Mouse (Mus musculus) forebrain, embryonic 13.5 days (tissue): Measurements from ENCODE around the gene Dtnbp1. TPM values are rescaled to one million over a fixed set of nuclear protein-coding genes. Genes with fewer than 3 reads are reported as not detected.

Experiments used
- ATAC-seq: fragments of 200-750 bp; cut with Nextera tagmentation; 2 replicates; pipeline ENCODE4 v1.8.0; 2017
- H3K27ac ChIP-seq: fragments of 300-500 bp; sonication (generic); 2 replicates; pipeline ENCODE4 v1.5.1; 2015; ENCODE audit warnings: inconsistent platforms, mild to moderate bottlenecking, moderate library complexity
- H3K27me3 ChIP-seq: fragments of 300-500 bp; sonication (generic); 2 replicates; pipeline ENCODE4 v1.6.1; 2015; ENCODE audit warnings: mild to moderate bottlenecking, inconsistent platforms
- H3K36me3 ChIP-seq: fragments of 300-500 bp; sonication (generic); 2 replicates; pipeline ENCODE4 v1.6.1; 2015; ENCODE audit warnings: mild to moderate bottlenecking, inconsistent platforms; ENCODE audit not compliant: poor library complexity, severe bottlenecking
- H3K4me1 ChIP-seq: fragments of 300-500 bp; sonication (generic); 2 replicates; pipeline ENCODE4 v1.6.1; 2015; ENCODE audit warnings: inconsistent platforms
- H3K4me2 ChIP-seq: fragments of 300-500 bp; sonication (generic); 2 replicates; pipeline ENCODE4 v1.6.1; 2015; ENCODE audit warnings: inconsistent platforms, mild to moderate bottlenecking, moderate library complexity
- H3K4me3 ChIP-seq: fragments of 300-500 bp; sonication (generic); 2 replicates; pipeline ENCODE4 v1.5.1; 2015; ENCODE audit warnings: mild to moderate bottlenecking, inconsistent platforms
- H3K9ac ChIP-seq: fragments of 300-500 bp; sonication (generic); 2 replicates; pipeline ENCODE4 v1.6.1; 2015; ENCODE audit warnings: mild to moderate bottlenecking, inconsistent platforms
- H3K9me3 ChIP-seq: fragments of 300-500 bp; sonication (generic); replicated peaks from 2 replicates; pipeline ENCODE4 v1.6.1; 2016; ENCODE audit warnings: inconsistent platforms
- WGBS: fragments of 180-500 bp; shearing (Covaris S2); methylation state at CpG from one replicate; pipeline ENCODE4 v1.1.7; 2015; 5-methylcytosine and 5-hydroxymethylcytosine counted together
- polyA plus RNA-seq: library from polyadenylated mRNA; unstranded; fragments of >200 nt; fragmentation: Nextera tagmentation; extraction: Ambion mirVana; gene quantifications from 2 replicates; pipeline ENCODE4 v1.2.1, GENCODE M21; 2015

Gene Dtnbp1
- polyA plus RNA-seq, 1 experiment from 2014 or later = 95.4 TPM

DNA sequence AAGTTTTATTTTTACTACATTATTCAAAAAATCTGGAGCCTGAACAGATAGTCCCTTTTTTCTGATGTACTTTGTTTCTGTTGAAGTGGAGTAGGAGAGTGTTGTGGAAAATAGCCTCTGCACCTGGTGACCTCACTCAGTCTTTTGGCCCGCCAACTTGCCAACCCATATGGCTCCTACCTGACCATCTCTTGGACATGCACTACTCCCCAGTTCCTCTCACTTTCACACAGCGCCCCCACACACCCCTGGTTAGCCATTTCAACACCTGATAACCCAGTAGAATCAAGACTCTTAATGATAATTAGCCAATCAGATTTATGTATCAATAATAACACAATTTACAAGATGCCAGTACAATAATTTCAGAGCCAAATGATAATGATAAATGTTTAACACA lies 115.7 kb downstream of the Dtnbp1 start:
- Histone ChIP-seq H3K9me3 (no peaks in the 10 kb centered on the region), H3K27ac (no peak overlapping the region), H3K4me2 (no peak overlapping the region), H3K36me3 (peaks cover 6% of the 10 kb centered on the region; the same call in 1 of the 2 replicates), H3K4me3 (no peak overlapping the region), H3K9ac (no peak overlapping the region), H3K4me1 (peaks cover 16% of the 10 kb centered on the region), H3K27me3 (no peaks in the 10 kb centered on the region)
- no peak for ATAC-seq
- 98% methylated on average over 2 of the region's 2 CpGs for WGBS

DNA sequence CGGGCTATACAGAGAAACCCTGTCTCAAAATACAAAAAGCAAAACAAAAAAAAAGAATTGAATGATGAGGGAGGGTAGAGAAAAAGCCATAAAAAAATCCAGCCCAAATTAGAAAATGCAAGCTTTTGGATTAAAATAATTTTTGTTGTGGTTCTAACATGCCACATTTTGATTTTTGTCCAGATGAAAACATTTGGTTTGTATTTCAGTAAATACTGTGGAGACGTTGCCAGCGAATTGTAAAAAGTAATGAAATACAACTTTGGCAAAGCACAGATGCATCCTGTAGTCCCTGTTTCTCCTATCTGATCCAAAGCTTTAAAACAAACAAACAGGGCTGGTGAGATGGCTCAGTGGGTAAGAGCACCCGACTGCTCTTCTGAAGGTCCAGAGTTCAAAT lies 120.9 kb downstream of the Dtnbp1 start:
- Histone ChIP-seq H3K36me3 (peaks cover 3% of the 10 kb centered on the region; the same call in 1 of the 2 replicates), H3K4me2 (no peak overlapping the region), H3K4me1 (peaks cover 37% of the 10 kb centered on the region), H3K27ac (no peak overlapping the region), H3K9me3 (no peaks in the 10 kb centered on the region), H3K4me3 (no peak overlapping the region), H3K27me3 (no peaks in the 10 kb centered on the region), H3K9ac (no peak overlapping the region)
- no peak for ATAC-seq
- 79% methylated on average over 4 of the region's 4 CpGs for WGBS

DNA sequence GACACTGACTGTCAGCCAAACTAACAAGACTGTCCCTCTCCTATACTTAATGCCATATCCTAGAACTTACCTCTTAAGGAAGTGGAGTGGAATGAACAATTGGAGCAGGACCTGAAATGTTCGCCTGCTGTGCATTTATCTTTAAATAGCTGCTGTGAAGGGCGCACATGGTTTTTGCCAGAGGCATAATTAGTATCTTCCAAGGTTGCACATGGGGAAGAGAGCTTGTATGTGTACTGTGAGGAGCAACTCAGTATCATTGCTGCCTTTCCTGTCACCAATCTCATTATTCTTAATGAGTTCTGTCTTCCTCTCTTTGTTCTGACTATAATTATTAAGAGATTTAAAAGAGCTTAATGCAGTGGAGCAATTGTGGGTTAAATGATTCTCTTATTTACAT lies 125.1 kb downstream of the Dtnbp1 start:
- H3K36me3 ChIP-seq = peaks cover 5% of the 10 kb centered on the region; the same call in 1 of the 2 replicates
- no peak overlapping the region for H3K4me2 ChIP-seq
- no peaks in the 10 kb centered on the region for H3K9me3 ChIP-seq
- ATAC-seq = no peak
- WGBS = 49% methylated on average over 2 of the region's 2 CpGs
- H3K4me3 ChIP-seq = no peak overlapping the region
- no peaks in the 10 kb centered on the region for H3K27me3 ChIP-seq
- H3K27ac ChIP-seq = no peak overlapping the region
- peaks cover 49% of the 10 kb centered on the region for H3K4me1 ChIP-seq
- H3K9ac ChIP-seq = no peak overlapping the region

Other genes with a start within 250 kb of the Dtnbp1 start
- not detected in 2 replicates for gene Gm9817, start 76.5 kb upstream of the Dtnbp1 start, polyA plus RNA-seq